Mouse (Mus musculus) hindbrain, postnatal 0 days (tissue): ENCODE data around the gene Ccdc158. TPM values are rescaled to one million over a fixed set of nuclear protein-coding genes. Genes with fewer than 3 reads are reported as not detected.

ENCODE experiments used
- ATAC-seq: fragments of 200-750 bp; cut with Nextera tagmentation; 2 replicates; pipeline ENCODE4 v1.8.0; 2017; ENCODE audit warnings: mild to moderate bottlenecking, moderate TSS enrichment, moderate library complexity
- DNase-seq: peaks from one replicate; pipeline ENCODE4 v3.0.0-alpha.2; 2015; ENCODE audit warnings: low spot score
- H3K27ac ChIP-seq: fragments of 300-500 bp; sonication (generic); 2 replicates; pipeline ENCODE4 v1.5.1; 2014; ENCODE audit warnings: mild to moderate bottlenecking
- H3K27me3 ChIP-seq: fragments of 300-500 bp; sonication (generic); 2 replicates; pipeline ENCODE4 v1.6.1; 2014; ENCODE audit warnings: low read length, mixed read lengths; ENCODE audit not compliant: insufficient read depth
- H3K36me3 ChIP-seq: fragments of 300-500 bp; sonication (generic); 2 replicates; pipeline ENCODE4 v1.6.1; 2014; ENCODE audit warnings: low read length, mixed read lengths; ENCODE audit not compliant: insufficient read depth
- H3K4me1 ChIP-seq: fragments of 300-500 bp; sonication (generic); 2 replicates; pipeline ENCODE4 v1.6.1; 2014; ENCODE audit warnings: antibody characterized with exemption, low read length, mixed read lengths; ENCODE audit not compliant: insufficient read depth
- H3K4me2 ChIP-seq: fragments of 300-500 bp; sonication (generic); 2 replicates; pipeline ENCODE4 v1.6.1; 2014; ENCODE audit warnings: low read depth, mild to moderate bottlenecking, low read length, moderate library complexity, mixed read lengths
- H3K4me3 ChIP-seq: fragments of 300-500 bp; sonication (generic); 2 replicates; pipeline ENCODE4 v1.5.1; 2014; ENCODE audit warnings: low read length
- H3K9ac ChIP-seq: fragments of 300-500 bp; sonication (generic); replicated peaks from 2 replicates; pipeline ENCODE4 v1.6.1; 2014; ENCODE audit warnings: mild to moderate bottlenecking, low read length, moderate library complexity, mixed read lengths
- H3K9me3 ChIP-seq: fragments of 300-500 bp; sonication (generic); 2 replicates; pipeline ENCODE4 v1.6.1; 2016; ENCODE audit warnings: low read length, mixed read lengths
- CTCF ChIP-seq: IDR thresholded peaks from 2 replicates; pipeline ENCODE4 v1.5.1; 2016; ENCODE audit warnings: antibody characterized with exemption, control low read depth, low read depth
- WGBS: fragments of 180-500 bp; shearing (Covaris S2); extraction: QIAGEN DNeasy Blood & Tissue Kit; methylation state at CpG from one replicate; pipeline ENCODE4 v1.1.7; 2014; 5-methylcytosine and 5-hydroxymethylcytosine counted together
- polyA plus RNA-seq: library from polyadenylated mRNA; unstranded; fragments of >200 nt; fragmentation: Nextera tagmentation; extraction: Ambion mirVana; gene quantifications from 2 replicates; pipeline ENCODE4 v1.2.1, GENCODE M21; 2015
- total RNA-seq: library from RNA; depleted of rRNA; stranded (reverse); fragments of >200 nt; gene quantifications from 2 replicates; pipeline ENCODE4 v1.2.3, GENCODE M21; 2014

The Ccdc158 gene
- total and polyA plus RNA-seq, 2 experiments from 2014 or later = 0.23 to 0.26 TPM

DNA sequence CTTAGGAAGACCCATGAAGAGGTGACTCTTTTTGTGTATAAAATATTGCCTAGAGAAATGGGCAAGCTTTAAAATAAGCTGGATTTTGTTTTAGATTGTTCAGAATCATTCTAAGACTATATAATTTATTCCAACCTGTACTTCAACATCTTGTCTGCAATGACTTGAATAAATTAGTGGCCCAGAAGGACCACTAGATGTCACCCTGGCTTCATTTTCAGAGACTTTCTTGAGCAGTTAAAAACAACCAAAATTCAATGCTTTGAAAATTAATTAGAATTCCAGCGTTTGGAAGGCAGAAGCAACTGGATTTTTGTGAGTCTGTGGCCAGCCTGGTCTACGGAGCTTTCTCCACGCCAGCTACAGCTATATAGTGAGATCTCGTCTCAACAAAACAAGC, 4.4 kb upstream of the Ccdc158 start:
- Histone ChIP-seq H3K4me2 (no peak overlapping the region), H3K9ac (no peak overlapping the region), H3K27me3 (no peaks in the 10 kb centered on the region), H3K9me3 (no peaks in the 10 kb centered on the region), H3K4me1 (no peaks in the 10 kb centered on the region; the same call in 1 of the 2 replicates), H3K27ac (no peak overlapping the region), H3K4me3 (no peak overlapping the region), H3K36me3 (no peaks in the 10 kb centered on the region)
- WGBS = 22% methylated on average over 4 of the region's 4 CpGs
- TF ChIP-seq CTCF = peak; percentile 77
- ATAC-seq (no peak), DNase-seq (peak; percentile 87)

DNA sequence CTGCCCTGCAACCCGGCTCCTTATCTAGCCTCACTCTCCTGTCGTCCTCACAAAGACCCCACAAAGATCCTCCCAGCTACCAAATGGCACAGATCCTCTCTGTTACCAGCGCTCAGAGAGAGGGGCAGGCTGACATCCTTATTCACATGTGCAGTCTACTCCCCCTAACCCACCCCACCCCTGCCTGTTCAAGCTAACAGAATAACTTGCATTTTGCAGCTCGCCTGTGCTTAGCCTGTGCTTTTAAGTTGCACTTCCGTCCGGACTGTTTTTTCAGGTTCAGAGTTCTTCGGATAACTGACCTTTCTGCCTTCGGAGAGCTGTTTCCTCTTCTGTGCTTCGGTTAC, 476 bp upstream of the Ccdc158 start:
- Histone ChIP-seq H3K9ac (no peak overlapping the region; the same call in 1 of the 2 replicates), H3K27ac (no peak overlapping the region), H3K9me3 (no peaks in the 10 kb centered on the region), H3K4me3 (peak overlapping the region; percentile 42), H3K4me2 (peak overlapping the region; percentile 79), H3K27me3 (no peaks in the 10 kb centered on the region), H3K4me1 (no peaks in the 10 kb centered on the region), H3K36me3 (no peaks in the 10 kb centered on the region)
- WGBS = under 1% methylated on average over 9 of the region's 9 CpGs
- DNase-seq (no peak), ATAC-seq (no peak; the same call in 1 of the 2 replicates)
- no peak for TF ChIP-seq CTCF

DNA sequence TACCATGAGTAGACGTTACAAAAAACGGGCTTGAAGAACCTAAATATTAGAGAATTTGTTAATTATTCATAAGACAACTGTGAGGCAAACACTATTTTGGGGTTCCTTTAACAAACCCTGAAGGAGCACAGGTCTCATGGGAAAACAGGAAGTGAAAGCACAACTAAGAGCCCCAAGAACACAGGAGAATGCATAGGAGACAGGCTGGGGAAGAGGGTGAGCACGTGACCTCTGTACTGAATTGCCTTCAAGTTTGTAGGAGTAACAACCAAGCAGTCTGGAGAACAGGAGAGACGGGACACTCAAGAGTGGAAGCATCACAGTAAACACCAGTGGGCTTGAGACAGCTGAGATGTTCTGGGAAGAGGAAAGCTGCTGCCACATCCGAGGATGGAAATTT, 8.2 kb downstream of the Ccdc158 start:
- Histone ChIP-seq H3K4me1 (no peaks in the 10 kb centered on the region), H3K4me3 (no peak overlapping the region), H3K9me3 (no peaks in the 10 kb centered on the region), H3K4me2 (no peak overlapping the region), H3K27ac (no peak overlapping the region), H3K9ac (no peak overlapping the region), H3K27me3 (no peaks in the 10 kb centered on the region), H3K36me3 (no peaks in the 10 kb centered on the region)
- WGBS = 84% methylated on average over 5 of the region's 5 CpGs
- no peak for ATAC-seq
- TF ChIP-seq CTCF = no peak
- no peak for DNase-seq

DNA sequence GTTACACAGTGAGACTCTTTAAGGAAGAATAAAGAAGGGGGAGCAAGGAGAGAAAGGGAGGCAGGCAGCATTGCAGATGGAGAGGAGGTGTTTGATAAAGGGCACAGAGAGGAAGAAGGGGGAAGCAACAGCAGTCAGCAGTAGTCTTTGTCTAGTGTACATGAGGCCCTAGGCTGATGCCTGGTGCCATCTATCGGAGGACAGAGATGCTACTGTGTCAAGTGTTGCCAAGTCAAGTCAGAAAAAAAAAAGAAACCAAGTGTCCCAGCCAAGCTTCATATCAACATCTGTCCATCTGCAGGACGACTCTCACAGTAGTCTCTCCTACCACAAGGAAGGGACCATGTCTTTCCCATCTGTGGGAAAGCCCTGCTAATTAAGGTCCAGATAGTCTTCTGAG, 10.8 kb downstream of the Ccdc158 start:
- Histone ChIP-seq H3K4me1 (no peaks in the 10 kb centered on the region), H3K9ac (no peak overlapping the region), H3K27me3 (no peaks in the 10 kb centered on the region), H3K36me3 (no peaks in the 10 kb centered on the region), H3K9me3 (no peaks in the 10 kb centered on the region), H3K4me2 (no peak overlapping the region), H3K4me3 (no peak overlapping the region), H3K27ac (no peak overlapping the region)
- no peak for ATAC-seq
- 60% methylated on average over 2 of the region's 2 CpGs for WGBS
- no peak for DNase-seq
- 0 out of 2 replicates have a peak, but pooled peaks have one; percentile 25 for TF ChIP-seq CTCF

DNA sequence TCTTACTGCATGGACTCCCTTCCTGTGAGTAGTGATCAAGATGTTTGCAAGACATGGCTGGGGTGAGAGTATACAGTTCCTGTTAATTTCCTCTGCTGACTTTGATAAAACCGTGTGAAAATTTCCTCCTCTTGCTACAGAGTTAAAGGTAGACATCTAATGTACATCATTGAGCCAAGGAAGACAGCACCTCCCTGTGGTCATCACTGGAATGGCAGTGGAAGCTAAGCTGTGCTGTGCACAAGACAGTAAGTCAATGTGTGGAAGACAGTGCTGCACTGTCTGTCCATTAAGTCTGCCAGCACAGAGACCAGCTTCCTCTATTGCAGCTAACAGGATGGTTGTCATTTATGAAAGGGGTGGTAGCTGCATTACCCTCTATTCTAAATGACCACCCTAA, 18.8 kb downstream of the Ccdc158 start:
- Histone ChIP-seq H3K9ac (no peak overlapping the region), H3K27ac (no peak overlapping the region), H3K27me3 (no peaks in the 10 kb centered on the region), H3K4me2 (no peak overlapping the region), H3K4me3 (no peak overlapping the region), H3K9me3 (no peaks in the 10 kb centered on the region), H3K36me3 (no peaks in the 10 kb centered on the region), H3K4me1 (no peaks in the 10 kb centered on the region)
- ATAC-seq = peak; percentile 64; the same call in 1 of the 2 replicates
- DNase-seq = peak; percentile 80
- 2% methylated on average over 1 of the region's 1 CpGs for WGBS
- peak; percentile 79 for TF ChIP-seq CTCF

DNA sequence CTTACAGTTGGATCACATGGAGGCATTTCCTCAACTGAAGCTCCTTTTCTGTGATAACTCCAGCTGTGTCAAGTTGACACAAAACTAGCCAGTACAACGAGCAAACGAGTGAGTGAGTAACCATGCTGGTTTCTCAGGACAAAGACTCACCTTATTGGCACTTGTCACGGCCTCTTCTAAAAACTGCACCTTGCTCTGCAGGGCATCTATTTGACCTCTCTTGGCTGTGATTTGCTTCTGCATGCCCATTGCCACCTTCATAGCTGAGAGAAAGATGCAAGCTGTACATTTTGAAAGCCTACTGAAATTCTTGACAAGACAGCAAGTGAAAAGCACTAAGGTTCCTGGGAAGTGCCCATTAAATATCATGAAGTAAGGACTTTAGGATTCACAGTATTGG, 34.2 kb downstream of the Ccdc158 start:
- Histone ChIP-seq H3K27me3 (no peaks in the 10 kb centered on the region), H3K4me2 (no peak overlapping the region), H3K4me3 (no peak overlapping the region), H3K9me3 (no peaks in the 10 kb centered on the region), H3K9ac (no peak overlapping the region), H3K36me3 (no peaks in the 10 kb centered on the region), H3K27ac (no peak overlapping the region), H3K4me1 (no peaks in the 10 kb centered on the region)
- no peak for TF ChIP-seq CTCF
- no peak for ATAC-seq
- no peak for DNase-seq
- 82% methylated on average over 3 of the region's 3 CpGs for WGBS

DNA sequence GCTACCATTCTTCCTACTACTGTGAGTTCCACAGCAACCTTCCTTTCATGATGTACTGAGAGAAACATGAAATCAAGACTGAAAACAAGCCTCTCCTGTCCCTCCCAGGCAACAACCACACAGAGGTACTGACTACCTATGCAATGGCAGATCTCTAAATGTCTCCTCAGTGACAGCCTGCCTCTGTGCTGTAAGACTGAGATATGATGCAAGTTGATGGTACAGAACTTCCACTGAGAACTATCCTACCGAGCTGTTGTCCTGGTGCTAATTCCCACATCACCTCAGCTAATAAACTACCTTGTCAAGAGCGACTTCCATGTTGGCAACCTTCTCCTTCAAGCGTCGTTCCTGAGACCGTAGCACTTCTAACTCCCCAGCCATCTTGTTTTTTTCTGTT, 39.2 kb downstream of the Ccdc158 start:
- DNase-seq (no peak), ATAC-seq (no peak)
- WGBS = 87% methylated on average over 5 of the region's 5 CpGs
- Histone ChIP-seq H3K27me3 (no peaks in the 10 kb centered on the region), H3K4me1 (no peaks in the 10 kb centered on the region), H3K9ac (no peak overlapping the region), H3K4me3 (no peak overlapping the region), H3K36me3 (no peaks in the 10 kb centered on the region), H3K9me3 (no peaks in the 10 kb centered on the region), H3K4me2 (no peak overlapping the region), H3K27ac (no peak overlapping the region)
- no peak for TF ChIP-seq CTCF
